Mouse (Mus musculus): Measurements from ENCODE around the gene Klhl33.
"Not testable (repeated sequence)": the region's sequence is repeated elsewhere in the genome, so short reads cannot be mapped to it uniquely, and the experiment has no call there.

- TF ChIP-seq POLR2A, CTCF (IDR thresholded peaks at IDR 0.05; ENCODE audit: insufficient read depth, low read depth, low read length): not testable (repeated sequence)
Measured at GRCm38 (mm10) chr14:50923437-50923836, 26.1 kb upstream of the Klhl33 start.

Measured in olfactory bulb, adult 2 months (tissue).